Mouse (Mus musculus) limb, embryonic 15.5 days (tissue): ENCODE measurements around the gene Dnah17. TPM values are rescaled to one million over a fixed set of nuclear protein-coding genes. Genes with fewer than 3 reads are reported as not detected.
A peak's percentile ranks its signal among the peaks of the same experiment; 100 is the strongest.

ENCODE experiments used
- ATAC-seq: fragments of 200-750 bp; cut with Nextera tagmentation; 2 replicates; pipeline ENCODE4 v1.8.0; 2017; ENCODE audit warnings: low read depth, moderate TSS enrichment; ENCODE audit not compliant: insufficient number of reproducible peaks, low FRiP score, low TSS enrichment
- H3K27ac ChIP-seq: fragments of 300-500 bp; sonication (generic); 2 replicates; pipeline ENCODE4 v1.5.1; 2015; ENCODE audit warnings: moderate library complexity, mild to moderate bottlenecking, inconsistent platforms
- H3K27me3 ChIP-seq: fragments of 300-500 bp; sonication (generic); 2 replicates; pipeline ENCODE4 v1.6.1; 2015; ENCODE audit warnings: inconsistent platforms
- H3K36me3 ChIP-seq: fragments of 300-500 bp; sonication (generic); 2 replicates; pipeline ENCODE4 v1.6.1; 2015; ENCODE audit warnings: inconsistent platforms
- H3K4me1 ChIP-seq: fragments of 300-500 bp; sonication (generic); 2 replicates; pipeline ENCODE4 v1.6.1; 2015; ENCODE audit warnings: inconsistent platforms
- H3K4me2 ChIP-seq: fragments of 300-500 bp; sonication (generic); 2 replicates; pipeline ENCODE4 v1.6.1; 2015; ENCODE audit warnings: mild to moderate bottlenecking, inconsistent platforms
- H3K4me3 ChIP-seq: fragments of 300-500 bp; sonication (generic); 2 replicates; pipeline ENCODE4 v1.5.1; 2015; ENCODE audit warnings: mild to moderate bottlenecking, inconsistent platforms
- H3K9ac ChIP-seq: fragments of 300-500 bp; sonication (generic); 2 replicates; pipeline ENCODE4 v1.6.1; 2015; ENCODE audit warnings: inconsistent platforms
- H3K9me3 ChIP-seq: fragments of 300-500 bp; sonication (generic); 2 replicates; pipeline ENCODE4 v1.6.1; 2016; ENCODE audit warnings: inconsistent platforms
- WGBS: fragments of 180-500 bp; shearing (Covaris S2); methylation state at CpG from one replicate; pipeline ENCODE4 v1.1.7; 2015; 5-methylcytosine and 5-hydroxymethylcytosine counted together
- polyA plus RNA-seq: library from polyadenylated mRNA; unstranded; fragments of >200 nt; fragmentation: Nextera tagmentation; extraction: Ambion mirVana; gene quantifications from 2 replicates; pipeline ENCODE4 v1.2.1, GENCODE M21; 2015

The Dnah17 gene
- 0.12 and 0.15 TPM in 2 replicates for polyA plus RNA-seq

- H3K36me3 ChIP-seq: no peaks in the 10 kb centered on the region
- H3K4me2 ChIP-seq: no peak within 1 kb of the TSS
- no peaks in the 10 kb centered on the region for H3K27me3 ChIP-seq
- H3K4me1 ChIP-seq: peaks cover 6% of the 10 kb centered on the region
- H3K9ac ChIP-seq: no peak within 1 kb of the TSS
- no peak for ATAC-seq
- 85% methylated on average over 7 of the region's 7 CpGs for WGBS
- H3K9me3 ChIP-seq: no peaks in the 10 kb centered on the region
- no peak within 1 kb of the TSS for H3K27ac ChIP-seq
- no peak within 1 kb of the TSS for H3K4me3 ChIP-seq
These were observed at the start of gene Dnah17 for GRCm38 (mm10) chr11:118130534-118130933. Gene Dnah17, minus strand, starts transcription at chr11:118130634.

GRCm38 (mm10) chr11:118180199-118180598 is 49.8 kb upstream of the Dnah17 start:
- Histone ChIP-seq H3K9me3 (no peaks in the 10 kb centered on the region), H3K27ac (no peak overlapping the region), H3K36me3 (peaks cover 76% of the 10 kb centered on the region), H3K9ac (no peak overlapping the region), H3K27me3 (no peaks in the 10 kb centered on the region), H3K4me1 (no peaks in the 10 kb centered on the region), H3K4me3 (no peak overlapping the region), H3K4me2 (no peak overlapping the region)
- ATAC-seq: no peak
- 77% methylated on average over 7 of the region's 7 CpGs for WGBS

GRCm38 (mm10) chr11:118178236-118178635 is 47.8 kb upstream of the Dnah17 start:
- WGBS: 82% methylated on average over 5 of the region's 5 CpGs
- Histone ChIP-seq H3K36me3 (peaks cover 67% of the 10 kb centered on the region), H3K9me3 (no peaks in the 10 kb centered on the region), H3K27me3 (no peaks in the 10 kb centered on the region), H3K4me1 (no peaks in the 10 kb centered on the region), H3K27ac (peak overlapping the region; percentile 33; the same call in 1 of the 2 replicates), H3K9ac (no peak overlapping the region), H3K4me3 (no peak overlapping the region), H3K4me2 (no peak overlapping the region)
- no peak for ATAC-seq

- WGBS: 79% methylated on average over 7 of the region's 7 CpGs
- ATAC-seq: no peak
- H3K4me3 ChIP-seq: no peak overlapping the region
These were observed 44.3 kb upstream of the Dnah17 start for GRCm38 (mm10) chr11:118174752-118175151.

GRCm38 (mm10) chr11:118172768-118173167 is 42.3 kb upstream of the Dnah17 start:
- H3K9me3 ChIP-seq: no peaks in the 10 kb centered on the region
- no peak overlapping the region for H3K4me2 ChIP-seq
- no peaks in the 10 kb centered on the region for H3K4me1 ChIP-seq
- H3K9ac ChIP-seq: no peak overlapping the region
- peaks cover 36% of the 10 kb centered on the region for H3K36me3 ChIP-seq
- no peaks in the 10 kb centered on the region for H3K27me3 ChIP-seq
- ATAC-seq: no peak
- H3K27ac ChIP-seq: no peak overlapping the region
- H3K4me3 ChIP-seq: no peak overlapping the region
- 76% methylated on average over 5 of the region's 5 CpGs for WGBS

More at GRCm38 (mm10) chr11:118174752-118175151, 44.3 kb upstream of the Dnah17 start:
- Histone ChIP-seq H3K36me3 (peaks cover 40% of the 10 kb centered on the region), H3K9me3 (no peaks in the 10 kb centered on the region), H3K4me2 (no peak overlapping the region), H3K27me3 (no peaks in the 10 kb centered on the region), H3K9ac (no peak overlapping the region), H3K4me1 (no peaks in the 10 kb centered on the region), H3K27ac (no peak overlapping the region)

GRCm38 (mm10) chr11:118170333-118170732 is 39.9 kb upstream of the Dnah17 start:
- peaks cover 15% of the 10 kb centered on the region for H3K4me1 ChIP-seq
- H3K27me3 ChIP-seq: no peaks in the 10 kb centered on the region
- WGBS: 84% methylated on average over 5 of the region's 5 CpGs
- ATAC-seq: no peak
- H3K9ac ChIP-seq: no peak overlapping the region
- no peak overlapping the region for H3K4me3 ChIP-seq
- H3K36me3 ChIP-seq: peaks cover 38% of the 10 kb centered on the region
- no peak overlapping the region for H3K27ac ChIP-seq
- no peaks in the 10 kb centered on the region for H3K9me3 ChIP-seq
- no peak overlapping the region for H3K4me2 ChIP-seq

GRCm38 (mm10) chr11:118168714-118169113 is 38.3 kb upstream of the Dnah17 start:
- Histone ChIP-seq H3K27ac (no peak overlapping the region; the same call in 1 of the 2 replicates), H3K27me3 (no peaks in the 10 kb centered on the region), H3K9me3 (no peaks in the 10 kb centered on the region), H3K4me1 (peaks cover 26% of the 10 kb centered on the region), H3K36me3 (peaks cover 39% of the 10 kb centered on the region), H3K9ac (no peak overlapping the region), H3K4me3 (no peak overlapping the region), H3K4me2 (no peak overlapping the region)
- no peak for ATAC-seq
- WGBS: 76% methylated on average over 9 of the region's 9 CpGs

GRCm38 (mm10) chr11:118166626-118167025 is 36.2 kb upstream of the Dnah17 start:
- Histone ChIP-seq H3K27me3 (no peaks in the 10 kb centered on the region), H3K4me3 (no peak overlapping the region), H3K9ac (no peak overlapping the region), H3K27ac (peak overlapping the region; percentile 70; the same call in 1 of the 2 replicates), H3K4me1 (peaks cover 26% of the 10 kb centered on the region), H3K4me2 (no peak overlapping the region), H3K9me3 (no peaks in the 10 kb centered on the region), H3K36me3 (peaks cover 46% of the 10 kb centered on the region)
- 80% methylated on average over 5 of the region's 5 CpGs for WGBS
- ATAC-seq: no peak

- H3K9ac ChIP-seq: no peak overlapping the region
- H3K36me3 ChIP-seq: peaks cover 46% of the 10 kb centered on the region
- WGBS: 48% methylated on average over 11 of the region's 11 CpGs
- H3K27me3 ChIP-seq: no peaks in the 10 kb centered on the region
- H3K27ac ChIP-seq: peak overlapping the region; percentile 70
- no peaks in the 10 kb centered on the region for H3K9me3 ChIP-seq
- H3K4me1 ChIP-seq: peaks cover 31% of the 10 kb centered on the region
- no peak for ATAC-seq
- H3K4me2 ChIP-seq: no peak overlapping the region
- H3K4me3 ChIP-seq: no peak overlapping the region
These were observed 35.2 kb upstream of the Dnah17 start for GRCm38 (mm10) chr11:118165681-118166080.

- H3K4me2 ChIP-seq: no peak overlapping the region
- 62% methylated on average over 8 of the region's 8 CpGs for WGBS
- H3K36me3 ChIP-seq: peaks cover 46% of the 10 kb centered on the region
These were observed 34.1 kb upstream of the Dnah17 start for GRCm38 (mm10) chr11:118164566-118164965.

GRCm38 (mm10) chr11:118162245-118162644 is 31.8 kb upstream of the Dnah17 start:
- Histone ChIP-seq H3K4me3 (no peak overlapping the region), H3K9me3 (no peaks in the 10 kb centered on the region), H3K4me2 (no peak overlapping the region), H3K27me3 (no peaks in the 10 kb centered on the region), H3K27ac (no peak overlapping the region), H3K4me1 (peaks cover 37% of the 10 kb centered on the region), H3K36me3 (peaks cover 28% of the 10 kb centered on the region), H3K9ac (no peak overlapping the region)
- WGBS: 55% methylated on average over 10 of the region's 10 CpGs
- no peak for ATAC-seq

More at GRCm38 (mm10) chr11:118164566-118164965, 34.1 kb upstream of the Dnah17 start:
- Histone ChIP-seq H3K9me3 (no peaks in the 10 kb centered on the region), H3K27me3 (no peaks in the 10 kb centered on the region), H3K4me3 (no peak overlapping the region), H3K27ac (peak overlapping the region; percentile 70; the same call in 1 of the 2 replicates), H3K9ac (no peak overlapping the region), H3K4me1 (peaks cover 31% of the 10 kb centered on the region)
- ATAC-seq: no peak

GRCm38 (mm10) chr11:118161240-118161639 is 30.8 kb upstream of the Dnah17 start:
- peaks cover 19% of the 10 kb centered on the region for H3K36me3 ChIP-seq
- peak overlapping the region; percentile 28; the same call in 1 of the 2 replicates for H3K27ac ChIP-seq
- ATAC-seq: no peak
- no peak overlapping the region for H3K9ac ChIP-seq
- no peaks in the 10 kb centered on the region for H3K27me3 ChIP-seq
- H3K4me2 ChIP-seq: no peak overlapping the region
- 65% methylated on average over 6 of the region's 6 CpGs for WGBS
- H3K4me3 ChIP-seq: no peak overlapping the region
- no peaks in the 10 kb centered on the region for H3K9me3 ChIP-seq
- H3K4me1 ChIP-seq: peaks cover 33% of the 10 kb centered on the region

GRCm38 (mm10) chr11:118160763-118161162 is 30.3 kb upstream of the Dnah17 start:
- Histone ChIP-seq H3K27me3 (no peaks in the 10 kb centered on the region), H3K4me1 (peaks cover 30% of the 10 kb centered on the region), H3K27ac (peak overlapping the region; percentile 28; the same call in 1 of the 2 replicates), H3K4me2 (no peak overlapping the region), H3K4me3 (no peak overlapping the region), H3K9ac (no peak overlapping the region), H3K9me3 (no peaks in the 10 kb centered on the region), H3K36me3 (peaks cover 18% of the 10 kb centered on the region)
- ATAC-seq: no peak; the same call in 1 of the 2 replicates
- WGBS: 78% methylated on average over 2 of the region's 2 CpGs
